In the genomic region with DNA sequence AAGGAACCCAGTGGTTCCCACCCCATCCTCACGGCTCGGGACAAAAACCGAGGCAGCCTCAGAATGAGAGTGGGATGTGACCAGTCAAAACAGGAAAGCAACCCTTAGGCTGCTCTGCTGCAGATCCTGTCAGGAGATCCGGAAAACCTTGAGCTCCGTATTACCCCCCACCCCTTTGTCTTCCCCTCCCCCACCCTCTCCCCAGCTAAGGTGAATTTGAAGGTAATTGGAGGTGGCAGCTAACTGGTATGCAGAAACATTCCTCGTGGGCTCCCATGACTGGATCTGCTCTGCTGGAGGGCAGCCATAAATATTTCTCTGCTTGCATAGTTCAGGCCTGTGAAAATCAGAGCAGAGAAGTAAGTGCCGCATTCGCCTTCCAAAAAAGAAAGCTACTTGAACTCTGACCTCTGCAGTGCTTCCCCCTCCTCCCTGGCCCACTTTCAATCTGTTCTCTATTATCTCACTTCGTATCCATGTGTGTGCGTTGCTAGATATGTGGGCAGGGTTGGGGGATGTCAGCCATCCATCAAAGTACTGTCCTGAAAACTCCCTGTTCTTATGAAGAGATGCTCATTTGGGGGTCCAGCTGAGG, we compare ENCODE assay signal across 10 mouse cellular contexts.
DNase-seq lines count a peak whose midpoint lies in the region; ATAC-seq and TF ChIP-seq lines count a peak whose summit lies in the region.
"Had no signal": no experiment of that assay in that cellular context is flagged by ENCODE, and none has a peak within 500 bp of the region (broad histone marks: within the 10 kb centered on the region; RNA-seq: fewer than 3 reads in every experiment).

No protein-coding gene starts in this region.

- H3K4me3 ChIP-seq in E14TG2a.4 (replicated peaks; ENCODE audit: low read length): peak overlapping the region; percentile 58
- no peak overlapping the region for H3K4me3 ChIP-seq in limb, embryonic 14.5 days (replicated peaks; ENCODE audit: low read length)
- H3K4me3 ChIP-seq: erythroblast, embryonic 14.5 days had no signal

- no peaks in the 10 kb centered on the region for H3K36me3 ChIP-seq in E14TG2a.4 (ENCODE audit: insufficient read depth, low read length)
- no peaks in the 10 kb centered on the region for H3K36me3 ChIP-seq in limb, embryonic 14.5 days (ENCODE audit: control insufficient read depth, insufficient read depth, low read length)

- TF ChIP-seq CTCF in E14TG2a.4 (conservative IDR thresholded peaks at IDR 0.05; ENCODE audit: low read length): no peak

- no peak overlapping the region for H3K9ac ChIP-seq in limb, embryonic 14.5 days (ENCODE audit: low read depth, low read length, severe bottlenecking)

- no peak for TF ChIP-seq POLR2A in limb, embryonic 14.5 days (IDR thresholded peaks at IDR 0.05; ENCODE audit: borderline replicate concordance, extremely low read depth, insufficient read depth, insufficient read length)

- peak overlapping the region; percentile 15 for H3K27ac ChIP-seq in limb, embryonic 14.5 days (replicated peaks; ENCODE audit: low read depth, low read length)

- peak; percentile 67 for ATAC-seq in limb, embryonic 14.5 days (ENCODE audit: low FRiP score, low read depth)
- ATAC-seq: inflammation-experienced regulatory T-cells, adult 6 months had no signal

- no peaks in the 10 kb centered on the region for H3K9me3 ChIP-seq in E14TG2a.4 (ENCODE audit: low read length)
- H3K9me3 ChIP-seq in limb, embryonic 14.5 days (ENCODE audit: control insufficient read depth, low read length): no peaks in the 10 kb centered on the region

- H3K4me2 ChIP-seq in limb, embryonic 14.5 days (replicated peaks; ENCODE audit: low read depth, low read length, severe bottlenecking): no peak overlapping the region

- WGBS in limb, embryonic 14.5 days: 4% methylated on average over 10 of the region's 10 CpGs

- DNase-seq in embryo, embryonic 10 days (ENCODE audit: low spot score): peak; percentile 64
- peak; percentile 68 to 76 for DNase-seq in heart, postnatal 10 days
- peak; percentile 86 for DNase-seq in limb, embryonic 14.5 days (ENCODE audit: low spot score)
- DNase-seq in spleen, postnatal 36 days (ENCODE audit: low spot score in 2 of 2): no peak
- no peak for DNase-seq in gastrocnemius, postnatal 10 days
- no peak for DNase-seq in thymus, adult 18-20 months
- DNase-seq in left cerebral cortex, adult 11 months (ENCODE audit: low spot score): no peak

- intact Hi-C loops in heart, postnatal 10 days (cut with DNase I): no loop called here

- peaks cover 75% of the 10 kb centered on the region for H3K4me1 ChIP-seq in E14TG2a.4 (replicated peaks; ENCODE audit: low read depth, low read length)
- H3K4me1 ChIP-seq in limb, embryonic 14.5 days (ENCODE audit: control insufficient read depth, insufficient read depth, low read length): peaks cover 33% of the 10 kb centered on the region

- H3K27me3 ChIP-seq in E14TG2a.4 (ENCODE audit: insufficient read depth, low read length): no peaks in the 10 kb centered on the region
- no peaks in the 10 kb centered on the region for H3K27me3 ChIP-seq in limb, embryonic 14.5 days (ENCODE audit: control insufficient read depth, insufficient read depth, low read length)

Comparison
In these comparisons a context has a peak if more than half of its experiments do, and no peak if none do; other contexts are left out.
1. DNase-seq: peak in embryo, embryonic 10 days (single experiment), heart, postnatal 10 days (2 of 2) and limb, embryonic 14.5 days (single experiment); none in spleen, postnatal 36 days (0 of 2), gastrocnemius, postnatal 10 days (single experiment), thymus, adult 18-20 months (0 of 2) and left cerebral cortex, adult 11 months (single experiment).